Mouse (Mus musculus): ENCODE data around the gene Tkt.

Gene Tkt

DNA sequence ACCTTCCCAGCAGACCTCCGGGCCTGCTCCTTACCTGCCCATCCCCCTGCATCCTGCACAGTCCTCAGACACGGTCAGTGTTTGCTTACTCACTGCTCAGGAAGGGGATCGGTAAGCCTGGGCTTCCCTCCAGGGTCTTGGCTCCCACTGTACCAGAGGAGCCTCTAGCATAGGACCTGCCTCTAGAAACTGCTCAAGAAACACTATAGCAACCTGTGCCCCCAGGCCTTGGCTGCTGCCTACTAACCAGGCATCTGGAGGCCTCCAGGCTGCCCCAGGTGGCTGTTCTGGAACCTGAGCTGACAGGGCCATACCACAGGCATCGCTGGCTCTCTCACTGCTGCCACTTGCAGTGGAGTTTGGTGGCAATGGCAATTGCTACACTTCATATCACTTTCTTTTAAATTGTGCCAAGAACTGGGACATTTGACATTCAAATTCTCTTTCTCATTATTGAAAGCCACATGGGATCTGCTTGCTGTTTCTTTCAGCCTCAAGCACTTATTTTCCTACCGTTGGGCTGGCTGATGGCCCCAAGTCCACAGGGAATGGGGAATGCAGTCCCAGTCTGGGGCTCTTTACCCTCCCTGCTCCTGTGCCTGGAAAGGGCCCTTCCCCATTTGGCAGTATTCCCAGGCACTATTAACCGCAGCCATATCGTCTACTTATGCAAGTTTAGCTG is 38.8 kb downstream of the Tkt start:
- no peak for DNase-seq

- DNase-seq, result no peak
Measured at GRCm38 (mm10) chr14:30590041-30590645, 42.0 kb downstream of the Tkt start.

DNA sequence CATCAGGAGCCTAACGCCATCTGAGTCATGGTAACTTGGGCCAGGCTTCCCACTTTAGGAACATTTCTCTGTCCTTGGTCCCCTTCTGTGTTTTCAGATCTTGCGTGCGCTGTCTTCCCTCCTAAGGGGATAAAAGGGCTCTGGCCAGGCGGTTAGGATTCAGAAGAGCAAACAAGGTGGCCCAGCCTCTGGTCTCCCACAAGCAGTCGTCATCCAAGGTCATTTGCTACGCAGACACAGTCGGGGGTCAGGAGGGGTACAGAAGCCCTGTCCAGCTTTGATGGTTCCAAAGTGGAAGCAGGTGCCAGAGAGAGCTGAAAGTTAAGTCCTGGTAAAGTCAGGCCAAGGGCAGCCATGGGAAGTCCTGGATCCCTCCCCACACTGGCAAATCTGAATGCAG is 42.8 kb downstream of the Tkt start:
- DNase-seq, result no peak

DNA sequence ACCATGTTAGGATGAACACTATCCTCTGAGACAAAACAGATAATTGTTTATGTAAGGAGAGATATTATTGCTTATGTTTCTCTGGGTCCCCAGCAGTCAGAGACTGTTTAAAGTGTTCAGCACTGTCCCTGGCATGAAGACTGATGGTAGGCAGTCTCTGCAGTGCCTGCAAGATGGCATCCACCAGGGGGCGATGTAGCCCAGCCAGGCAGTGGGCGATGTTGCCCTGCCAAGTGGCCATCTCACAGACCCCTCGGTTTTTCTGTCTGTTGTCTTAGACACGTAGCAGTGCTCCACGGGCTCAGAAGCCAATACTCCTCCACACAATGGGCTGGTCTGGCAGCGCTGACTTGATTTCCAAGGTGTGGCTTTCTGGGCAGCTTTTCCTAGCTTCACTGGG is 43.3 kb downstream of the Tkt start:
- peak; percentile 80 for DNase-seq

DNA sequence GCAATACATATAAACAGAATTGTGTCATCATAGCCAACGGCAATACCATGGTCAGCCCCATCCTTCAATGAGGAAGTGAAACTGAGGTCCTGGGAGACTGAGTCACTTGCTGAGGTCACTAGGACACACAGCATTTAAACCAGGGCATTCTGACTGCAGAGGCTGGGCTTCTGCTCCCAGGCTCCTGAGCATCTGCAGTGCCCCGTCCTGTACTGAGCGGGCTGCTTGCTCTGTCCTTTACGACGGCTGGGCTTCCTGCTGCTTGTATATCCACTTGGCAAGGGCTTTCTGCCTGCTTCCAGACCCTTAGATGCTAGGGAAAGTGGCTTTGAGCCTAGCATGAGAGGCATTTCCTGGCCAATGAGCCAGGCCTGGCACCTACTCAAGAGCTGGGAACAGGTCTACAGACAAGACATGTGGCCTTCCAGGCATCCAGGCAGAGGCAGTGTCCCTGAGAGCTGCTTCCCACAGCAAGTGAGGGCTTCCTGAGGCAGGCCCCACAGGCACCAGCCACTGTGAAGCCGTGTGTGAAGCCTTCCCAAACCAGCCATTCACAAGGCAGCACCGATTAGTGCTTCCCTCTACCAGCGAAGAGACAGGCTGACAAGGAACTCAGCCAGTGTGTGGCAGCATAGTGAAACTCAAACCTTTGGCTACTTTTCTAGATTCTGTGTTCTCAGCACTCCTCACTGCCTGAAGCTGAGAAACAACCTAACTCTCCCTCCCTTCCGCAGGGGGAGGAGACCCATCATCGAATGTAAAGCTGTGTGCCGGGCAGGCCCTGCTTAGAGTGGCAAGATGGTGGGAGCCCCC is 45.3 kb downstream of the Tkt start:
- DNase-seq, result peak; percentile 63

DNA sequence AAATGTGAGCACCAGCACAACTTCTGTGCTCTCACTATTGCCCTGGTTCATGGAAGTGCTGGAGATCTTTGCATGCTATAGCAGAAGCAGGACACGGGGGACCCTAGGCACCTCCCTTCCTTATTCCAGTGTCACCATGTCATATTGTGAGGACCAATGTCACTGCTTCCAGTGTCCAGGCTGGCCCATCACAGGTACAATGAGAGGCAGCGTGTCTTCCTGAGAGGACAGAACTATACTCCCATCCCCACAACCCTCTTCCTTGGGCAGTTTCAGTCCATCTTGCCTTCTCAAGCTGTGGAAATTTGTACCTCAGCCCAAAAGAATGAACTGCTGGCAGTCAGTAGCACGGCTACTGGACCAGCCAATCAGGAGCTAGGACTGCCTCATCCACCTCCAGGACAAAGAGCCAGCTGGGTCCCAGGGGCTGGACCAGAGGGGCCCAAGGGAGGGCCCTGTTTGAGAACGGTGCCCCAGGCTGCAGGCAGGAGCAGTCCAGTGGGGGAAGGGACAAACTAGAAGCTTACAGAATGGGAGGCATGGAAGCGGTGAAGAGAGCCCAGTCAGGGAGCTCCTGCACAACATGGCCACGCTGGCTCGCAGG is 46.0 kb downstream of the Tkt start:
- no peak for DNase-seq

- DNase-seq, result no peak
Measured at GRCm38 (mm10) chr14:30595576-30596313, 47.6 kb downstream of the Tkt start.

- no peak for DNase-seq
Measured at GRCm38 (mm10) chr14:30596407-30596806, 48.2 kb downstream of the Tkt start.

GRCm38 (mm10) chr14:30597142-30597541 is 49.0 kb downstream of the Tkt start:
- no peak for DNase-seq

- DNase-seq, result no peak
Measured at GRCm38 (mm10) chr14:30606817-30607216, 58.7 kb downstream of the Tkt start.

- DNase-seq, result no peak
Measured at GRCm38 (mm10) chr14:30607696-30608095, 59.5 kb downstream of the Tkt start.

- no peak for DNase-seq
Measured at GRCm38 (mm10) chr14:30608176-30608575, 60.0 kb downstream of the Tkt start.

DNA sequence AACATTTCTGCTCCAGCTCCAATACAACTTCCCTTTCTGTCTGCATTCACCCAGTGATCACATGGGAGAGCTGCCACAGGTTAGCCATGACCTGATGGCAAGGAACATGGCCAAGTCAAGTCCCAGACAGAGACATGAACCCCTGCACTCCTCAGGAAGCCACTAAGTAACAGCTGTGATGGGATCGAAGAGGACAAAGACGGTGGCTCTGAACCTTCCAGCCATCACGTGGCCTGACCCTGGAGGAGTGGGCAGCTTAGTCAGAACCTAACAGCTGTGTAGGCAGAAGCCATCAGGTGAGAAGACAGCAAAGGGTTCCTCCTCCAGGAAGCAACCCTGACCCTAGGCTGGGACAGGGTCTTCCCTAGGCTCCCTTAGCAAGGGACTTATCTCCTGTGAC is 61.3 kb downstream of the Tkt start:
- DNase-seq, result no peak

DNA sequence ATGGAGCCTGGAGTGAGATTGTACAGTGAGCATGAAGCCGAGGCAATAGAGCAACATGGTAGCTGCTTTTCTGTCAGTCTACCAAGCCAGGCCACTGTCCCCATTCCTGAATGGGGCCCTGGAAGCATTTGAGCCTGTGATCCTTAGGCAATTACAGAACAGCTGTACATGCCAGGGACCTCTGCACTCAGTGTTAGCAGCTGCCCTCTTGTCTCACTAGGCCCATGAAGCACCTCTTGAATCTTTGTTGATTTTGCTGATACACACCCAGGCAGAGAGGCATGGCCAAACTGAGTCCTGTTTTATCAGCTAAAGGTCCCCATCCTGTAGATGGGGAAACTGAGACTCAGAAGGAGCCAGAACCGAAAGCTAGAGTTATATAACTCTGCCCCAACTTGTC is 62.1 kb downstream of the Tkt start:
- no peak for DNase-seq

- DNase-seq, result no peak
Measured at GRCm38 (mm10) chr14:30610940-30611339, 62.8 kb downstream of the Tkt start.

- DNase-seq, result peak; percentile 74
Measured at GRCm38 (mm10) chr14:30612523-30612922, 64.4 kb downstream of the Tkt start.

- DNase-seq, result no peak
Measured at GRCm38 (mm10) chr14:30612962-30613715, 65.0 kb downstream of the Tkt start.

- no peak for DNase-seq
Measured at GRCm38 (mm10) chr14:30616751-30617150, 68.6 kb downstream of the Tkt start.

GRCm38 (mm10) chr14:30618746-30619275 is 70.7 kb downstream of the Tkt start:
- DNase-seq, result no peak

DNA sequence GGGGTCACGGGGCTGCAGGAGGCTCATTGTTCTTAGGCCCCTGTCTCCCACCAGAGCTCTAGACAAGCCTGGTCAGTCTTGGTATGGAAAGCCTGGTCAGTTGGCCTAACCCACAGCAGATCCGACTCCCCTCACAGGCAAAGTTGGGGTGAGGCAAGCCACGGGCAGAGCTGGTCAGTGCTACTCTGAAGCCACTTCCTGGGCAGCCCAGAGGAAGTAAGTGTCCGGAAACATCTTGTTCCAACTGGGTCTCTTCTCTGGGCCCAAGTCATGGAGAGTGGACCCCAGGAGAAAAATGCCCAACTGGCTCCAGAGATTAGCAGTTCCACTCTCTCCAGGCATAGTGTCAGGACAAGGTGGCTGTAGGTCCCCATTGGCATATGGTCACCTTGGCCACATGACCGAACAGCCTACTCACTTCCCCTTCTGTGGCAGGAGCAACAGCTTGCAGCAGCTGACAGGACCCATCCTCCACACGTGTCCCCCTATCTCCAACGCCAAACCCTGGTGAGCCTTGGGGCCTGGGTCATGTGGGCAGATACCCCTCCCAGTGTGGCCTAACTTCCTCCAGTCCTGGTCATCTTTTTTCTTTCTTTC is 71.9 kb downstream of the Tkt start:
- no peak for DNase-seq

DNA sequence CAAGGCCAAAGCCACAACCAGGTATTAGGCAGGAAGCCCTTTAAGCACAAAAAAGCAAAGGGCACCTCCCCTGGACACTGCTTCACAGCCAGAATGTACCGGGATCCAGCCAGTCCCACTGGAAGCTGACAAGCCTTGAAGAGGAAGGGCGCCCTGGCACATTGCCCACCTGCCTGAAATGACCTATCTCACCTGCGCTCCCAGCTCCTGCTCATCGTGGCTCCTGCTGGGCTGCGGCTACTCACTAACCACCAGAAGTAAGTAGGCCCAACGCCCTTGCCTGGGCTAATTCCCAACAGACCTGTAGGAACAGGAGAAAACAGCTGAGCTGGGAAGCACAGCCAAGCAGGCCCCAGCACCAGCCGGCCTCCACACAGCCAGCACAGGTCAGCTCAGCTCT is 74.0 kb downstream of the Tkt start:
- peak; percentile 86 for DNase-seq
